Mouse (Mus musculus) c-Kit-positive CD71-positive TER-119-negative erythroid progenitor cells, embryonic 14.5 days (primary cell): Measurements from ENCODE around the gene Gcnt2.
A peak's percentile ranks its signal among the peaks of the same experiment; 100 is the strongest.

Source experiments
- DNase-seq: peaks from one replicate; pipeline ENCODE4 v3.0.0-alpha.2; 2013; ENCODE audit warnings: low read depth

Gene Gcnt2

DNA sequence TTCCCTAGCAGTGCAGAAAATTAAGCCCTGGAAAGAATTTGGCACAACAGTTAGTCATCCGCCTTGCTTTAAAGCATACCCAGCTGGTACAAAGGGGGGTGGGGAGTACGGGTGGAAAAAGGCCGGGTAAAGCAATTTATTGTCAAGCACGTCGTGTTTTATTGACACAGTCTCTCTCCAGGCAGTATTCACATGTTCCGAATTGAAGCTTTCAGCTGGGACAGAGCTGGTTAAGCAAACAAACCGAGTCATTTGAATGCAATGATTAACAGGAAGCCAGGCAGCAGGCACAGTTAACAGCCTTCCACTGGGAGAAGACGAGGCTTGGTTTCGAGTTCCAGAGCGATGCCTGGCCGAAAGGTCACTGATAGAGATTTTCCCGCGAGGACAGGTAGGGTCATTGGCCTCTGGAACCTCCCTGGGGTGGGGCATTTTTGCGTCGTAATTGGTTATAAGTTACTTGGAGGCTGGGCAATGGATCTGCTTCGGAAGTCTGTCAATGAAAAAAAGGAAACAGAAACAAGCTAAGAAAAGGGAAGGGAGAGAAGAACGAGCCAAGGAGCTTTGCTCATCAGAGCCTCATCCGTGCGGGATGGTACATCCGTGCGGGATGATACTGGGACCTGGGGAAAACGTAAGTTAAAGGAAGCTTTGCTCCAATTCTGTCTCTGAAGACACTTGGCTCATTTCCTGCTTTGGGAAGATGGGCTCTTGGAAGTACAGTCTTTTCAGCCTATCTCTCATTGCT, at the start of gene Gcnt2:
Gcnt2 (plus strand) TSS at position 103 of the 748 bp plus-strand sequence.
- DNase-seq, result no peak

GRCm38 (mm10) chr13:40820617-40821016, 38.9 kb upstream of the Gcnt2 start:
- DNase-seq, result no peak

GRCm38 (mm10) chr13:40821911-40822310, 37.6 kb upstream of the Gcnt2 start:
- DNase-seq, result no peak

DNA sequence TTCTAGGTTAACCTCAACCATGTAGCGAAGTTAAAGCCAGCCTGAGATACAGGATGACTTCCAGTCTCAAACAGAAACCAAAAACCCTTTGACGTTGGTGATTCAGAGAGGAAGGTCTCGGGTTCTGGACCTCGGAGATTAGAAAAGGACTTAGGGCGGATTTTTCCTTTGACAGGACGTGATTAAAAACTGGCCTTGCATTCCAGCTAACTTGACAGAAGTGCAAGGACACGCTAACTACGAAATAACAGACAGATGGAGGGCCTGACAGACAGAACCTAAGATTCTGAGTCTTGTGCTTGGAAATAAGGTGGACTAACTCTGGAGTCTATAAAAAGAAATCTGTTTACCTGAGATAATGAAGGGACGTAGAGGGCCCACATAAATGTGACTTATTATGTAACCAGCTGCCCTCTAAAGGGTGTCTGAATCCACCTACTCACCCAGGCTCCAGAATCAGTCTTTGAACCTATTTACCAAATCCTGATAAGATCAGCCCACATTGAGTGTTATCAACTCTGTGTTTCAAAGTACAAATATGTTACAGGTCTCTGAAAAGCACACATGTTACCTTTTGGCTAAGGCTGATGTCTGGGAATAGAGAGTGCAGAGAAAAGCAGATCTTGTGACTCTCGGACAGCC, 18.3 kb upstream of the Gcnt2 start:
- DNase-seq, result no peak

DNA sequence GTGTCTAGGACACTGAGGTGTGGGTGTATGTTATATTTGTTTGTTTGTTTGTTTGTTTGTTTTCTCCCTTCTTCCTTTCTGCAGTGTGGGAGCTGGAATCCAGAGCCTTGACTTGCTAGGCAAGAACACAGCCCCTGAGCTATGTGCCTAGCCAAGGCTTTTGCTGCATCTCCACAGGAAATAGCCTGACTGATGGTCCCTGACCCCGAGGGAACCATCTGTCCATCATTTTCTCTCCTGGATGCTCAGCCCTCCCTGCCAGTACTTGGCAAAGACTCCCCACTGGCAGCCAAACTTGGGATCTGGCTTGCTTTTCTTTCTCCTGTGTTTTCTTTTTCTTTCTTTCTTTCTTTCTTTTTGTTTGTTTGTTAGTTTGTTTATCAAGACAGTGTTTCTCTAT, 17.4 kb upstream of the Gcnt2 start:
- DNase-seq, result no peak

GRCm38 (mm10) chr13:40843418-40844067, 16.0 kb upstream of the Gcnt2 start:
- peak; percentile 47 for DNase-seq

- no peak for DNase-seq
Observed at GRCm38 (mm10) chr13:40844144-40844543, 15.4 kb upstream of the Gcnt2 start.

GRCm38 (mm10) chr13:40845951-40846350, 13.6 kb upstream of the Gcnt2 start:
- no peak for DNase-seq

DNA sequence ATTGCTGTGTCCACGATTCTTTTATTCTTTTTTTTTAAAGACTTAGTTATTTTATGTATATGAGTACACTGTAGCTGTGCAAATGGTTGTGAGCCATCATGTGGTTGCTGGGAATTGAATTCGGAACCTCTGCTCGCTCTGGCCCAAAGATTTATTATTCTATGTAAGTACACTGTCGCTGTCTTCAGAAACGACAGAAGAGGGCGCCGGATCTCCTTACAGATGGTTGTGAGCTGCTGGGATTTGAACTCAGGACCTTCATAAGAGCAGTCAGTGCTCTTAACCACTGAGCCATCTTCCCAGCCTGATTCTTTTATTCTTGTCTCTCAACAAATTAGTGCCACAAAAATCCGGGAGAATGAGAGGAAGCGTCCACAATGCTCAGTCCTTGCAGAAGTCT, 13.2 kb upstream of the Gcnt2 start:
- no peak for DNase-seq

GRCm38 (mm10) chr13:40847898-40848297, 11.7 kb upstream of the Gcnt2 start:
- no peak for DNase-seq

DNA sequence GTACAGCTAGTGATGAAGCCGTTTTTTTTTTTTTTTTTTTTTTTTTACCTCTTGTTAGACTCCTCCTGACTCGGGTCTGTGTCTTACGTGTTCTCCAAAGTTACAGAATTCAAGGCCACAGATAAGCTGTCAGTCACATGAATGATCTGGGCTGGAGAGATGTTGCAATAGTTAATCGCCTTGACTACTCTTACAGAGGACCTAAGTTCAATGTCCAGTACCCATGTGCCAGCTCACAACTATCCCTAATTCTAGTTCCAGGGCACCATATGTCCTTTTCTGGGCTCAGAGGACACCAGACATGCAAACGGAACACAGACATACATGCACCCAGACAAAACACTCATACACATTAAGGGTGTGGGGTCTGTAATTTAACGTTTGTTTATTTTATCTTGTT, 8.9 kb upstream of the Gcnt2 start:
- DNase-seq, result no peak

- no peak for DNase-seq
Observed at GRCm38 (mm10) chr13:40851281-40851680, 8.3 kb upstream of the Gcnt2 start.

- DNase-seq, result no peak
Observed at GRCm38 (mm10) chr13:40851961-40852360, 7.6 kb upstream of the Gcnt2 start.

DNA sequence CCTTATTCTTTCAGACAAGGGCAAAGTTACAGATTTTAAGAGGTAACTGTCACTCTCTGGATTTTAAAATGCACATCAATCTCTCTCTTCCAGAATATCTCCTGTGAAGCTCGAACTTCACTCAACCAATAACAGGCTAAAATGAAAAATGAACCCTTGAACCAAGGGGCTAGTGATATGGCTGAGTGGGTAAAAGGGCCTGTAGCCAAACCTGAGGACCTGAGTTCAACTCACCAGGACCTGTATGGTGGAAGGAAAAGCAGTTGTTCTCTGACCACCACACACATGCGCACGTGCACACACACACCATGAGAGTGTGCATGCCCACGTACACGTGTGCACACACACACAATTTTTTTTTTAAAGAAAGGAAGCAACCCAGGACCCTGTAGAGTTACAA, 6.8 kb upstream of the Gcnt2 start:
- DNase-seq, result no peak

DNA sequence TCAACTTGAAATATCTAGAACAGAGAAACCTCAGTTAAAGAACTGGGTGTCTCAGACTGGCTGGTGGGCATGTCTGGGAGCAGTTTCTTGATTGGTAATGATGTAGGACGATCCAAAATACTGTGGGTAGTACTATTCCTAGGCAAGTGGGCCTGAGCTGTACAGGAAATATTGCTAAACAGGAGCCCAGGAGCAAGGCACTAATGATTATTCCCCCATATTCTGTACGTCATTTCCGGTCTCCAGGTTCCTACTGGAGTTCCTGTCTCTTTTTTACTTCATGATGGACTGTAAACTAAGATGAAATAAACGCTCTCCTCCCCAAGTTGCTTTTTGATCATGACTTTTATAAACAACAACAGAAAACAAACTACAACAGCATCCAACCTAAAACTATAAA, 5.7 kb upstream of the Gcnt2 start:
- no peak for DNase-seq

GRCm38 (mm10) chr13:40854451-40855058, 5.0 kb upstream of the Gcnt2 start:
- no peak for DNase-seq

- DNase-seq, result no peak
Observed at GRCm38 (mm10) chr13:40855266-40855665, 4.3 kb upstream of the Gcnt2 start.

- DNase-seq, result no peak
Observed at GRCm38 (mm10) chr13:40856786-40857185, 2.8 kb upstream of the Gcnt2 start.

GRCm38 (mm10) chr13:40857281-40857818, 2.2 kb upstream of the Gcnt2 start:
- DNase-seq, result no peak

DNA sequence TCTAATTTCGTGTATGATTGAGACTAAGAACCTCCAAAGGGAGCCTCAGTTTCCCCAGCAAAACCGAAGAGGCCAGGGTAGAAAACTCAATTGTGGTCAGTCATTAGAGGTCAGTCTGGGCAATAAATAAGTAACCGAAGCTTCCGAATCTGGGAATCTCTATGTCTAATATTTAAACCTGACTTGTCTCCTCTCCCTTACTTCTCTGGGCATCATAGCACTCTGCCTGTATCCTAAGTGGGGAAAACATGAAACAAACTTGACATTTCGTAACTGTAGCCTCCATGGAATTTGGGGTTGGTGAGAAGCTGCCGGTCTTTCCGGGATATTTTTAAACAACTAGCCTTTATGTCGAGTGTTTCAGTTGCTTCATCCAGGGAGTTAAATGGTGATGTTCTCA, 329 bp upstream of the Gcnt2 start:
- no peak for DNase-seq

DNA sequence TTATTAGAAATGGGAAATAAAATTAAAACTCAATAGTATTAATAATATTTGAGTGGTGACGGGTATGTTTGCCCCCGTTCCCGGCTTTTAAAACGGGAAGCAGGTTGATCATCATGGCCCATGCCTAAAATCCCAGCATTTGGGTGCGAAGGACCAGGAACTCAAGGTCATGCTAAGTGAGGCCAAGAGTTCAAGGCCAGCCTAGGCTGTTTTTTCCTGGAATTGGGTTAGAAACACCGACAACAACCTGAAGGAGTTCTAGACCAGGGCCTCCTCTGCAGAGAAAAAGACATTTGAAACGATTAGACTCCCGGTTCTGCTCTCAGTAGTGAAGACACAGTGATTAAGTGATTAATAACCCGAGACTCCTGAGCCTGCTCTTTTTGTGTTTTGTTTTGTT, 3.5 kb downstream of the Gcnt2 start:
- DNase-seq, result no peak

- DNase-seq, result no peak
Observed at GRCm38 (mm10) chr13:40868844-40869587, 9.5 kb downstream of the Gcnt2 start.
